Mouse (Mus musculus) erythroblast, embryonic 14.5 days (primary cell): Measurements from ENCODE around the gene Cpne9.

ENCODE experiments used
- GATA1 ChIP-seq: IDR thresholded peaks from 2 replicates; pipeline ENCODE4 v1.6.1; 2012; ENCODE audit warnings: low read length, inconsistent platforms, mixed read lengths
- TAL1 ChIP-seq: IDR thresholded peaks from 3 replicates; pipeline ENCODE4 v1.6.1; 2012; ENCODE audit warnings: low read length, inconsistent platforms, mixed read lengths

GRCm38 (mm10) chr6:113331721-113332120 is 49.6 kb downstream of the Cpne9 start:
- TF ChIP-seq TAL1 (no peak), GATA1 (no peak)
